Mouse (Mus musculus): ENCODE data around the gene Fgd4.

DNA sequence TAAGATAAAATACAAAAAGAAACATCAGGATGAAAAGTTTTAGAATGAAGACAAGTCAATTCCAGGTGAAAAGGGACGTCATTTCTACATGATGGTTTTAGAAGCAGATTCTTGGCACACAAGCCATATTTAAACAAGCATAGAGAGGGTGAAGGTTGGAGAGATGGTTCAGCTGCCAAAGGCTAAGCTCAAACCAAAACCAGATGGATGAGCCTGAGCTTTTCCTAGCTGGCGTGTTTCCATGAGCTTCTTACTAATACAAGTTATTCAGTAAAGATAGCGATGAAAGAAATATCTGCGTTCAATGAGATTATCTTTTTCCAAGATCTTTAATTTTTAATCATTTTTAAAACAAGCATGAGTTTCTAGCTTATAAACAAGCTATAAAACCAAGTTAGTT, 115.7 kb downstream of the Fgd4 start:
- no peak for TF ChIP-seq CTCF (IDR thresholded peaks at IDR 0.05; ENCODE audit: low read depth, low read length)
- TF ChIP-seq GATA2 (IDR thresholded peaks at IDR 0.05; ENCODE audit: borderline replicate concordance, low read depth, low read length), result no peak
- no peak for TF ChIP-seq TAL1 (conservative IDR thresholded peaks at IDR 0.05; ENCODE audit: low read depth, low read length)
- TF ChIP-seq GATA1 (IDR thresholded peaks at IDR 0.05; ENCODE audit: borderline replicate concordance, low read length), result no peak
